Mouse (Mus musculus): Measurements from ENCODE around the gene Myom1. TPM values are rescaled to one million over a fixed set of nuclear protein-coding genes. Genes with fewer than 3 reads are reported as not detected.

Myom1 gene
- total RNA-seq, 2 experiments from 2014 or later = 0.07 to 0.44 TPM

GRCm38 (mm10) chr17:70991706-70992625 is 10.5 kb upstream of the Myom1 start:
- no peak for ATAC-seq (ENCODE audit: poor library complexity, severe bottlenecking)

GRCm38 (mm10) chr17:70992662-70993061 is 9.8 kb upstream of the Myom1 start:
- ATAC-seq (ENCODE audit: poor library complexity, severe bottlenecking) = no peak

GRCm38 (mm10) chr17:70993385-70993807 is 9.0 kb upstream of the Myom1 start:
- ATAC-seq (ENCODE audit: poor library complexity, severe bottlenecking) = no peak

- no peak for ATAC-seq (ENCODE audit: poor library complexity, severe bottlenecking)
Observed at GRCm38 (mm10) chr17:70994671-70995070, 7.8 kb upstream of the Myom1 start.

- no peak for ATAC-seq (ENCODE audit: poor library complexity, severe bottlenecking)
Observed at GRCm38 (mm10) chr17:70995551-70995950, 6.9 kb upstream of the Myom1 start.

GRCm38 (mm10) chr17:70997836-70998235 is 4.6 kb upstream of the Myom1 start:
- ATAC-seq (ENCODE audit: poor library complexity, severe bottlenecking) = no peak

- ATAC-seq (ENCODE audit: poor library complexity, severe bottlenecking) = no peak
Observed at GRCm38 (mm10) chr17:70998400-70998975, 3.9 kb upstream of the Myom1 start.

GRCm38 (mm10) chr17:70999187-70999586 is 3.2 kb upstream of the Myom1 start:
- ATAC-seq (ENCODE audit: poor library complexity, severe bottlenecking) = no peak

- no peak for ATAC-seq (ENCODE audit: poor library complexity, severe bottlenecking)
Observed at GRCm38 (mm10) chr17:71000255-71000654, 2.2 kb upstream of the Myom1 start.

- ATAC-seq (ENCODE audit: poor library complexity, severe bottlenecking) = no peak
Observed at GRCm38 (mm10) chr17:71001067-71001466, 1.4 kb upstream of the Myom1 start.

- ATAC-seq (ENCODE audit: poor library complexity, severe bottlenecking) = no peak; the same call in 1 of the 2 replicates
Observed at GRCm38 (mm10) chr17:71001699-71002080, 743 bp upstream of the Myom1 start.

- no peak; the same call in 1 of the 2 replicates for ATAC-seq (ENCODE audit: poor library complexity, severe bottlenecking)
Observed at GRCm38 (mm10) chr17:71002744-71003094, 286 bp downstream of the Myom1 start, which contains the start of gene Myl12a. Myl12a (minus strand) TSS chr17:71002878.

GRCm38 (mm10) chr17:71003112-71003511 is 679 bp downstream of the Myom1 start:
- no peak for ATAC-seq (ENCODE audit: poor library complexity, severe bottlenecking)

GRCm38 (mm10) chr17:71003721-71004120 is 1.3 kb downstream of the Myom1 start:
- no peak for ATAC-seq (ENCODE audit: poor library complexity, severe bottlenecking)

- peak; percentile 67 for ATAC-seq (ENCODE audit: poor library complexity, severe bottlenecking)
Observed at GRCm38 (mm10) chr17:71004186-71004960, 1.9 kb downstream of the Myom1 start.

GRCm38 (mm10) chr17:71006976-71007375 is 4.5 kb downstream of the Myom1 start:
- no peak for ATAC-seq (ENCODE audit: poor library complexity, severe bottlenecking)

GRCm38 (mm10) chr17:71008676-71009075 is 6.2 kb downstream of the Myom1 start:
- no peak for ATAC-seq (ENCODE audit: poor library complexity, severe bottlenecking)

- ATAC-seq (ENCODE audit: poor library complexity, severe bottlenecking) = no peak
Observed at GRCm38 (mm10) chr17:71009751-71010150, 7.3 kb downstream of the Myom1 start.

- peak; percentile 49 for ATAC-seq (ENCODE audit: poor library complexity, severe bottlenecking)
Observed at GRCm38 (mm10) chr17:71010646-71011242, 8.3 kb downstream of the Myom1 start.

- ATAC-seq (ENCODE audit: poor library complexity, severe bottlenecking) = no peak
Observed at GRCm38 (mm10) chr17:71011931-71012662, 9.7 kb downstream of the Myom1 start.
